Mouse (Mus musculus): ENCODE measurements around the gene Arid1b. TPM values are rescaled to one million over a fixed set of nuclear protein-coding genes. Genes with fewer than 3 reads are reported as not detected.

Arid1b gene
- total RNA-seq, 1 experiment: 9.2 TPM

DNA sequence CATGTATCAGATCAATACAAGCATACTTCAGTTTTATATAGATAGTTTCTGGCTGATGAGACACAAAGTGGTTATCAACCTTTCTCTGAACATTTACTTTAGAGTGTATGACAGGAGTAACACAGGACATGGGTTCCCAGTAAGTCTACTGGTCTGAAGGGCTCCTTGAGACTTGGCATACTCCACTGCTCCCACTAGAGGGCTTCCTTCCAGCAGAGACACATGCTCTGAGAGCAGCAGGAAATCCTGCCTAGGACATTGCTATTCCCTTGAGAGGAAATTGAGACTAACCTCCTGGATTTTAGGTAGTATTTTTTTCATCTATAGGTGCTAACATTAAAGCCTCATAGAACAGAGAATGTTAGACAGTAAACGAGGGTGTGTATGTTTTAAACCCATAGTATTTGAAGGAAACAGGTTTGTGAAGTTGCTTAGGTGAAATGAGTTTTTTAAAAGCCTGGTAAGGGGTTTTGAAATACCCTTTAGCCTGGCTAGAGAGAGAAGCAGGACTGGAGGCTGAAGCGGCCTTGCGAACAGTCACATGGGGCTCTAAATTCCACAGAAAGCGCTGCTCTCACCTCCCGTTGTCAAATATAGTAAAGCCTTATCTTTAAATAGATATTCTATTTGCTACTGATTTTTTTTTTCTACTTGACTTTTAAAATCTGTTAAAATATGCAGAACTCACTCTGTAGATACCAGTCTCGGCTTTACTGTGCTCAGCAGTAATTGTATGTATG, 207.9 kb downstream of the Arid1b start:
- H3K9ac ChIP-seq (ENCODE audit: insufficient read depth, low read depth, low read length, poor library complexity, severe bottlenecking): no peak overlapping the region
- H3K4me3 ChIP-seq (ENCODE audit: insufficient read depth in 1 of 2, low read depth in 1 of 2, low read length in 2 of 2, poor library complexity in 1 of 2, severe bottlenecking in 1 of 2): no peak overlapping the region
- H3K9me3 ChIP-seq (ENCODE audit: control insufficient read depth, insufficient read depth, low read depth, low read length): no peaks in the 10 kb centered on the region
- H3K4me1 ChIP-seq (ENCODE audit: control insufficient read depth in 2 of 2, insufficient read depth in 2 of 2, low read length in 2 of 2, poor library complexity in 1 of 2): peaks cover 0 to 3% of the 10 kb centered on the region in 2 experiments; a peak in 2 of 4 replicates
- DNase-seq (ENCODE audit: low read depth, low spot score): peak; percentile 54
- in situ Hi-C loops (cut with MboI; ENCODE audit: low sequenced_read_pairs in 2 of 2, unreplicated experiment in 2 of 2): no loop called here
- TF ChIP-seq CHD2 (IDR thresholded peaks at IDR 0.05; ENCODE audit: low read depth, low read length) (no peak), ZC3H11A (IDR thresholded peaks at IDR 0.05; ENCODE audit: borderline replicate concordance, low read depth, low read length) (peak; percentile 42; the same call in 1 of the 2 replicates), HCFC1 (IDR thresholded peaks at IDR 0.05; ENCODE audit: borderline replicate concordance, insufficient read depth, low read length) (no peak), MAFK (IDR thresholded peaks at IDR 0.05; ENCODE audit: insufficient read depth, low read depth, low read length) (no peak)
- H3K36me3 ChIP-seq (ENCODE audit: control insufficient read depth, insufficient read depth, low read length, poor library complexity, severe bottlenecking): no peaks in the 10 kb centered on the region
- H3K27ac ChIP-seq (ENCODE audit: insufficient read depth, low read depth, low read length, poor library complexity, severe bottlenecking): no peak overlapping the region

DNA sequence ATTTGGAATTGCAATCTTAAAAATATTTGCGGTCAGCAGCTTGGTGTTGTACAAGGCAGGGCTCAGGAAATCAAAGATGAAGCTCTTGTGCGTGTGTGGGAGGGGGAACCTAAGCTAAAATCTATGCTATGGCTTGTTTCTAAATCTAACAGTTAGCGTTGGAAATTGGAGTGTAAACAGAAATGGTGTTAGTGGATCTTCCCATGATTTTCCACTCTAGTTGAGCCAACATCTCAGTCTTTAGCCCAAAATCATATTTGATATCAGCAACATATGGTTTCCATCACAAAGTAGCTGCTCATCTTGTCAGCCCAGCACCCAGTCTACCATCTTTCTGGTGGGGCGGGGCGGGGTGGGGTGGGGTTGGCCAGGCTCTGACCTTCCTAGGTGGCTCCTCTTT, 208.6 kb downstream of the Arid1b start:
- H3K9me3 ChIP-seq (ENCODE audit: control insufficient read depth, insufficient read depth, low read depth, low read length): no peaks in the 10 kb centered on the region
- H3K4me3 ChIP-seq (ENCODE audit: insufficient read depth in 1 of 2, low read depth in 1 of 2, low read length in 2 of 2, poor library complexity in 1 of 2, severe bottlenecking in 1 of 2): no peak overlapping the region
- H3K4me1 ChIP-seq (ENCODE audit: control insufficient read depth in 2 of 2, insufficient read depth in 2 of 2, low read length in 2 of 2, poor library complexity in 1 of 2): peaks cover 0 to 3% of the 10 kb centered on the region in 2 experiments; a peak in 2 of 4 replicates
- TF ChIP-seq ZC3H11A (IDR thresholded peaks at IDR 0.05; ENCODE audit: borderline replicate concordance, low read depth, low read length): no peak
- TF ChIP-seq MAFK (IDR thresholded peaks at IDR 0.05; ENCODE audit: insufficient read depth, low read depth, low read length): no peak
- no peak for TF ChIP-seq CHD2 (IDR thresholded peaks at IDR 0.05; ENCODE audit: low read depth, low read length)
- TF ChIP-seq HCFC1 (IDR thresholded peaks at IDR 0.05; ENCODE audit: borderline replicate concordance, insufficient read depth, low read length): no peak
- no peak for TF ChIP-seq ZNF384 (IDR thresholded peaks at IDR 0.05; ENCODE audit: low read depth, low read length)
- no peak for DNase-seq (ENCODE audit: low read depth, low spot score)
- no peak overlapping the region for H3K27ac ChIP-seq (ENCODE audit: insufficient read depth, low read depth, low read length, poor library complexity, severe bottlenecking)
- H3K36me3 ChIP-seq (ENCODE audit: control insufficient read depth, insufficient read depth, low read length, poor library complexity, severe bottlenecking): no peaks in the 10 kb centered on the region
- H3K9ac ChIP-seq (ENCODE audit: insufficient read depth, low read depth, low read length, poor library complexity, severe bottlenecking): no peak overlapping the region
- in situ Hi-C loops (cut with MboI; ENCODE audit: low sequenced_read_pairs in 2 of 2, unreplicated experiment in 2 of 2): no loop called here

DNA sequence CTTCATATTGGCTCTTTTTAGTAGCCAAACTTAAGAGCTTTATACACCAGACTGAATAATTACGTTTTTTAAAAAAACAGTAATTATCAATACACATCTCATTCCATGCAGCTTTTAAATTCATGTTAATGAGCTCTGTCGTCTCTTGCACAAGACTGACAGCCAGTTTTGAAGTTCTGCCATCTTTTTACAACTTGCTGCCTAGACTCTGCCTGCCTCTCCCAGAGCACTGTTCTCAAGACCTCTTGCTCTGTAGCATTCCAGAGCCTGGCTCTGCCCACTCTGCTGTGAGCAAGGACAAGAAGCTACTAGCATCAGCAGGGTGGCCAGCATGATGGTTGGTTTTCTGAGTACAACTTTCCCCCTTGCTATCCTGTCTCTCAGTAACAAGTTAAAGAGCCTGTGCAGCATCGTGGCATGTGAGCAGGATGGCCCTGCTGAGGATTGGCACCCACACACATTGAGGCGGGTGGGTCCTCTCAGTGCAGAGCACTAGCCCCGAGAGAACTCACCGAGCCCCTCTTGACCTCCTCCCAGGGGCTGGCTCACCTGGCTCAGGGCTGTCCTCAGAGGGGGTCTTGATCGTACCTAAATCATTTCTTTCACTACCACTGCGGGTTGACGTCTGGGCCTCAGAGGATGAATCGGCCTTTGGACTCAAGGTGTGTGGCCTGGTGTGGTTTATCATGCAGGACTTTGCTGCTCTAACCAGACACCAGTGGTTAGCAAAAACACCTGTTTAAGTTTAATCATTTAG, 209.4 kb downstream of the Arid1b start:
- DNase-seq (ENCODE audit: low read depth, low spot score): no peak
- in situ Hi-C loops (cut with MboI; ENCODE audit: low sequenced_read_pairs in 2 of 2, unreplicated experiment in 2 of 2): no loop called here
- TF ChIP-seq CHD2 (IDR thresholded peaks at IDR 0.05; ENCODE audit: low read depth, low read length) (no peak), HCFC1 (IDR thresholded peaks at IDR 0.05; ENCODE audit: borderline replicate concordance, insufficient read depth, low read length) (no peak), ZC3H11A (IDR thresholded peaks at IDR 0.05; ENCODE audit: borderline replicate concordance, low read depth, low read length) (no peak), MAFK (IDR thresholded peaks at IDR 0.05; ENCODE audit: insufficient read depth, low read depth, low read length) (no peak), ZNF384 (IDR thresholded peaks at IDR 0.05; ENCODE audit: low read depth, low read length) (no peak)
- no peaks in the 10 kb centered on the region for H3K9me3 ChIP-seq (ENCODE audit: control insufficient read depth, insufficient read depth, low read depth, low read length)
- peaks cover 0 to 3% of the 10 kb centered on the region in 2 experiments; a peak in 2 of 4 replicates for H3K4me1 ChIP-seq (ENCODE audit: control insufficient read depth in 2 of 2, insufficient read depth in 2 of 2, low read length in 2 of 2, poor library complexity in 1 of 2)
- H3K9ac ChIP-seq (ENCODE audit: insufficient read depth, low read depth, low read length, poor library complexity, severe bottlenecking): no peak overlapping the region
- no peaks in the 10 kb centered on the region for H3K36me3 ChIP-seq (ENCODE audit: control insufficient read depth, insufficient read depth, low read length, poor library complexity, severe bottlenecking)
- H3K4me3 ChIP-seq (ENCODE audit: insufficient read depth in 1 of 2, low read depth in 1 of 2, low read length in 2 of 2, poor library complexity in 1 of 2, severe bottlenecking in 1 of 2): no peak overlapping the region
- H3K27ac ChIP-seq (ENCODE audit: insufficient read depth, low read depth, low read length, poor library complexity, severe bottlenecking): no peak overlapping the region

DNA sequence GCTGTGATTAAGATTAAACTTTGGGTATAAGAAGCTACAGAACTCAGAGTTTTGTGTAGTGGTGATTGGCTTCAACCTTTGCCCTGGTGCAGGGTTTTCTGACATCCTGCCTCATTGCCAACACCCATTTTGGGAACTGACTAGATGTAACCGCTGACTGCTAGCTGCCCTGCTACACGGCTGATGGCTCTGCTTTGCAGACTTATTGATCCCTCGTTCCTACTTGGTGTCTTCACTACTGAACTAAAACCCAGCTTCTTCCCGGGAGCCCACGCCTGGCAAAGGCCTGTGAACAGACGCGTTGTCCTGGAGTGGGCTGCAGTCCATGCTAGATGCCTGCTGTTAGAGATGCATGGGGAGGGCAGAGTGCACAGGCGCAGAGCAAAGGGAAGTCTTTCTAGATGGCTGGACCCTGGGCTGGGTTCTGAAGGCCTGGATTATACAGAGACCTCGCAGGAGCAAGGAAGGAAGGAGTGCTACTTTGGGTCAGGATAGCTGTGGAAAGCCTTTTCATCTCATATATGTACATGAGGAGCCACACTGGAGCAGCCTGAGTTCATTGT, 210.1 kb downstream of the Arid1b start:
- H3K27ac ChIP-seq (ENCODE audit: insufficient read depth, low read depth, low read length, poor library complexity, severe bottlenecking): no peak overlapping the region
- H3K9me3 ChIP-seq (ENCODE audit: control insufficient read depth, insufficient read depth, low read depth, low read length): no peaks in the 10 kb centered on the region
- DNase-seq (ENCODE audit: low read depth, low spot score): no peak
- TF ChIP-seq CHD2 (IDR thresholded peaks at IDR 0.05; ENCODE audit: low read depth, low read length) (no peak), HCFC1 (IDR thresholded peaks at IDR 0.05; ENCODE audit: borderline replicate concordance, insufficient read depth, low read length) (no peak)
- in situ Hi-C loops (cut with MboI; ENCODE audit: low sequenced_read_pairs in 2 of 2, unreplicated experiment in 2 of 2): no loop called here
- peaks cover 0 to 3% of the 10 kb centered on the region in 2 experiments; a peak in 2 of 4 replicates for H3K4me1 ChIP-seq (ENCODE audit: control insufficient read depth in 2 of 2, insufficient read depth in 2 of 2, low read length in 2 of 2, poor library complexity in 1 of 2)
- no peak overlapping the region for H3K9ac ChIP-seq (ENCODE audit: insufficient read depth, low read depth, low read length, poor library complexity, severe bottlenecking)
- H3K36me3 ChIP-seq (ENCODE audit: control insufficient read depth, insufficient read depth, low read length, poor library complexity, severe bottlenecking): no peaks in the 10 kb centered on the region
- H3K4me3 ChIP-seq (ENCODE audit: insufficient read depth in 1 of 2, low read depth in 1 of 2, low read length in 2 of 2, poor library complexity in 1 of 2, severe bottlenecking in 1 of 2): no peak overlapping the region

Measured in ES-E14 (cell line).